Mouse (Mus musculus) limb, embryonic 15.5 days (tissue): ENCODE measurements around the gene Tmem106c. TPM values are rescaled to one million over a fixed set of nuclear protein-coding genes. Genes with fewer than 3 reads are reported as not detected.
A peak's percentile ranks its signal among the peaks of the same experiment; 100 is the strongest.

Experiments used
- ATAC-seq: fragments of 200-750 bp; cut with Nextera tagmentation; 2 replicates; pipeline ENCODE4 v1.8.0; 2017; ENCODE audit warnings: low read depth, moderate TSS enrichment; ENCODE audit not compliant: insufficient number of reproducible peaks, low FRiP score, low TSS enrichment
- H3K27ac ChIP-seq: fragments of 300-500 bp; sonication (generic); 2 replicates; pipeline ENCODE4 v1.5.1; 2015; ENCODE audit warnings: moderate library complexity, mild to moderate bottlenecking, inconsistent platforms
- H3K27me3 ChIP-seq: fragments of 300-500 bp; sonication (generic); 2 replicates; pipeline ENCODE4 v1.6.1; 2015; ENCODE audit warnings: inconsistent platforms
- H3K36me3 ChIP-seq: fragments of 300-500 bp; sonication (generic); 2 replicates; pipeline ENCODE4 v1.6.1; 2015; ENCODE audit warnings: inconsistent platforms
- H3K4me1 ChIP-seq: fragments of 300-500 bp; sonication (generic); 2 replicates; pipeline ENCODE4 v1.6.1; 2015; ENCODE audit warnings: inconsistent platforms
- H3K4me2 ChIP-seq: fragments of 300-500 bp; sonication (generic); 2 replicates; pipeline ENCODE4 v1.6.1; 2015; ENCODE audit warnings: mild to moderate bottlenecking, inconsistent platforms
- H3K4me3 ChIP-seq: fragments of 300-500 bp; sonication (generic); 2 replicates; pipeline ENCODE4 v1.5.1; 2015; ENCODE audit warnings: mild to moderate bottlenecking, inconsistent platforms
- H3K9ac ChIP-seq: fragments of 300-500 bp; sonication (generic); 2 replicates; pipeline ENCODE4 v1.6.1; 2015; ENCODE audit warnings: inconsistent platforms
- H3K9me3 ChIP-seq: fragments of 300-500 bp; sonication (generic); 2 replicates; pipeline ENCODE4 v1.6.1; 2016; ENCODE audit warnings: inconsistent platforms
- WGBS: fragments of 180-500 bp; shearing (Covaris S2); methylation state at CpG from one replicate; pipeline ENCODE4 v1.1.7; 2015; 5-methylcytosine and 5-hydroxymethylcytosine counted together
- polyA plus RNA-seq: library from polyadenylated mRNA; unstranded; fragments of >200 nt; fragmentation: Nextera tagmentation; extraction: Ambion mirVana; gene quantifications from 2 replicates; pipeline ENCODE4 v1.2.1, GENCODE M21; 2015

Tmem106c gene
- 48.8 and 51.3 TPM in 2 replicates for polyA plus RNA-seq

DNA sequence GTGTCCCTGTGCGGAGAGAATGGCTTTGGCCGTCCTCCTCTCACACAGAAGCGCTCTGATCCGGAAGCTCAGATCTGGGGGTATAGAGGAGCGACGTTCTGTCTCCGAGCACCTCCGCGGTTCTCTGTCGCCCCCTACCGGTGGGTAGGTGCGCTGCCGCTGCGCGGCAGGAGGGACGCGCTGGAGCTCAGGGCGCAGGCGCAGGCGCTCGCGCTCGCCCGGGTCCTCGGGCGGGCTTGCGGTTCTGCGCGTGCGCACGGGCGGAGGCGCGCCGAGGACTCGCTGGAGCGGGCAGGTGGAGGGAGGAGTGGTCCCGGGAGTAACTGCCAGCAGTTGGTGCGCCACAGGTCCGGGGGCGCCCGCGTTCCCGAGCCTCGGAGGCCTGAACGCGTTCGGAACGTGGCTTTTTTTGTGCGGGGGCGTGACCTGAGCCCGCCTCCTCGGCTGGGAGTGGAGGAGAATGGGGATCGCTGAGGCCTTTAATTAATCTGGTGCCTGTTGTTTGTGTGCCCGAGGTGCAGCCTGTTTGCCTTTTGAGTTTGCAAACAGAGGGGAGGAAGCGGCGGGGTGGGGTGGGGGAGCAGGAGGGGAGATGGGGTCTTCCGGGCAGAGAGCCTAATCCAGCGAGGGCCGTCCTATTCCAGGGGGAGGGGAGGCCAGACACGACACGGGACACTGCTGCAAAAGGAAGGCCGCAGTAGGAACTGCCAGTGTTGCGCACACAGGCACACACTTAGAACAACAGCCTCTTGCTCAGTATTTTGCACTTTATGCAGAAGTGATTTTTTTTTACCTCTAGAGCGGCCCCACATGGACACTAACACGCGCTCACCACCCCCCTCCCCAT, at the start of gene Tmem106c:
Gene Tmem106c (plus strand): TSS at position 212 of the 847 bp plus-strand sequence.
- Histone ChIP-seq H3K27me3 (no peaks in the 10 kb centered on the region), H3K4me2 (peak within 1 kb of the TSS; percentile 80), H3K4me1 (peaks cover 11% of the 10 kb centered on the region), H3K36me3 (peaks cover 4% of the 10 kb centered on the region; the same call in 1 of the 2 replicates), H3K4me3 (peak within 1 kb of the TSS; percentile 70), H3K27ac (peak within 1 kb of the TSS; percentile 69), H3K9ac (peak within 1 kb of the TSS; percentile 74), H3K9me3 (no peaks in the 10 kb centered on the region)
- peak; percentile 95 for ATAC-seq
- WGBS: under 1% methylated on average over 61 of the region's 67 CpGs

DNA sequence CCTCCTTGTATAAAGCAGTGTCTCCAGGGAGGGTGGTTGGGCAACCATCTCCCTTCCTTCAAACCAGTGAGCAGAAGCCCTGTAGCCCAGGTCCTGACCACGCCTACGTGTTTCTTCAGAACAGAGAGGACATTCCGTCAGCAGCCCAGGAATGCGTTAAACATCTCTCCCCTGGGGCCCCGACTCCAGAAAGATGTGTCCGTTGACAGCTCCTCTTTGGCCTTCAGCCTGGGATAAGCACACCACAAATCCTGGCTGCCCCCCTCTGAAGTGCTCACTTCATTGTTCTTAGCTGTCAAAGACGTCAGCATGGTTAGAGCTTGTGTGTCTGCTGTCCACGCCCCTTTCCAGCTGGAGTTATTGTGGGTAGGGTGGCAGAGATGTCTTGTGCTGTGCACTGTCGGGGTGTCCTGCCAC, 49.7 kb upstream of the Tmem106c start:
- Histone ChIP-seq H3K27me3 (peaks cover under 1% of the 10 kb centered on the region; the same call in 1 of the 2 replicates), H3K9me3 (no peaks in the 10 kb centered on the region), H3K27ac (no peak overlapping the region), H3K9ac (no peak overlapping the region), H3K4me2 (no peak overlapping the region), H3K36me3 (no peaks in the 10 kb centered on the region), H3K4me3 (no peak overlapping the region), H3K4me1 (peaks cover 6% of the 10 kb centered on the region; the same call in 1 of the 2 replicates)
- WGBS: 21% methylated on average over 9 of the region's 9 CpGs
- ATAC-seq: no peak

DNA sequence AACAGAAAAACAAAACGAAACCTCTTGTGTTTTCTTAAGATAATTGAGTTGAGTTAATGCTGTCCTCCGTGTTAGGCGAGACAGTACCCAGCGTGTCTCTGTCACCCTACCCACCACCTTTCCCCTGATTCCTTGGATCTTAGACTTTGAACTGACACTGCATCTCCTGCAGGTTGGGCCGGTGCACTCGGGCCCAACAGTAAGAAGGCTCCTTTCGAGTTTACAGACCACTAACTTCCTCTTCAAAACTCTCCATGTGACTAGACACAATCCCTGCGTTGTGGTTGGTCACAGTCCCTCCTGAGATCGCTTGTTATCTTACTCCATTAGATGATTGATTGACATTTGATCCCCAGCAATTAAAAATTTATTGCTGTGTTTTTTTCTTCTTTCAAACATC, 46.0 kb upstream of the Tmem106c start:
- Histone ChIP-seq H3K27me3 (no peaks in the 10 kb centered on the region), H3K9ac (no peak overlapping the region), H3K4me1 (peaks cover 6% of the 10 kb centered on the region; the same call in 1 of the 2 replicates), H3K36me3 (no peaks in the 10 kb centered on the region), H3K4me3 (no peak overlapping the region), H3K9me3 (no peaks in the 10 kb centered on the region), H3K27ac (no peak overlapping the region), H3K4me2 (no peak overlapping the region)
- ATAC-seq: no peak
- WGBS: 80% methylated on average over 9 of the region's 9 CpGs

DNA sequence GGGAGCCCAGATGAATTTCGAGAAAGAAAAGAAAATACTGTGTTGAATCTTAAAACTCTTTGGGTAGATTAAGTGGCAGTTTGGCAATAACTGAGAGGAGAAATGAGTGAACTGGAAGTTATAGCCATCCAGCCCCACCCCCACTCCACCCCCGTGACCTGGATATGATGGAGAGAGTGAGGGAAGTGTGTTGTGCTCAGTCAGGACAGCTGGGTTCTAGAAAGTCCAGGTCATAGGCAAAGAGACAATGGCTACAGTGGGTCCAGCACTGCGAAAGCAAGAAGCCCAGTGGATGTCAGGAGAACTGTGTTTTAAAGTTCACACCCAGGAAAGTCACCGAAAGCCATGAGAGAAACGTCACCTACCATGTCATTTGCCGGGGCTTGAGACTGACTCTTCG, 44.8 kb upstream of the Tmem106c start:
- H3K9ac ChIP-seq: no peak overlapping the region
- peaks cover 2% of the 10 kb centered on the region; the same call in 1 of the 2 replicates for H3K4me1 ChIP-seq
- no peak for ATAC-seq
- no peak overlapping the region for H3K27ac ChIP-seq
- no peak overlapping the region for H3K4me3 ChIP-seq
- no peaks in the 10 kb centered on the region for H3K27me3 ChIP-seq
- no peaks in the 10 kb centered on the region for H3K9me3 ChIP-seq
- no peak overlapping the region for H3K4me2 ChIP-seq
- no peaks in the 10 kb centered on the region for H3K36me3 ChIP-seq
- 80% methylated on average over 7 of the region's 7 CpGs for WGBS

DNA sequence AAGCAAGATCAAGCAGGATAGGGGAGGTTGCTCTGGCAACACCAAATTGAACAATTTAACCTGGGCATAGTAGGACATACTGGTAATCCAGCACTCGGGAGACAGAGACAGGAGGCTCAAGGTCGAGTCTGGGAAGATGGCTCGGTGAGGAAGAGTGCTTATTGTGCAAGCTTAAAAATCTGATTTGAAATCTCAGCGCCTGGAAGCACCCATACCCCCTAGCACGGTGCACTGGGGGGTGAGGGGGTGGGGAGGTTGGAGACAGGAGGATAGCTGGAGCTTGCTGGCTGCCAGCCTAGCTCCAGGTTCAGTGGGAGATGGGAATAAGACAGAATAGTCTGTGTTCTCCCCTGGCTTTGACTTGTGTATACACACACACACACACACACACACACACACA, 43.7 kb upstream of the Tmem106c start:
- no peak overlapping the region for H3K9ac ChIP-seq
- no peaks in the 10 kb centered on the region for H3K9me3 ChIP-seq
- 66% methylated on average over 5 of the region's 5 CpGs for WGBS
- no peaks in the 10 kb centered on the region for H3K36me3 ChIP-seq
- H3K4me3 ChIP-seq: no peak overlapping the region
- no peak overlapping the region for H3K27ac ChIP-seq
- no peak overlapping the region for H3K4me2 ChIP-seq
- ATAC-seq: no peak
- H3K4me1 ChIP-seq: no peaks in the 10 kb centered on the region
- H3K27me3 ChIP-seq: no peaks in the 10 kb centered on the region

DNA sequence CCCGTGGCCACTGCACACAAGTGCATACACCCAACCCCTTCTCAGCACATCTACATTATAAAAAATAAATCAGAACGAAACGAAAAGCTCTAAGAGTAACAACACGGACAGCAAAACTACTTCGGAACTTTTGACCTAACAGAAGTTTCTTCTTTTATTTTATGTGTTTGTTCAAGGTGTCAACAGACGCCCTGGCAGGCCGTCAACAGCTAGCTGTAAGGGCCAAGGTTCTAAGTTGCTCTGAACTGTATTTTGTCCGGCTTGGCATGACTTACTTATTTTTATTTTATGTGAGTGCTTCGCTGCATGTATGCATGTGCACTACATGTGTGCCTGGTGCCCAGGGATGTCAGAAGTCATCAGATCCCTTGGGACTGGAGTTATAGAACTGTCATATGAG, 42.2 kb upstream of the Tmem106c start:
- Histone ChIP-seq H3K27ac (no peak overlapping the region), H3K4me1 (no peaks in the 10 kb centered on the region), H3K4me2 (no peak overlapping the region), H3K27me3 (no peaks in the 10 kb centered on the region), H3K9ac (no peak overlapping the region), H3K36me3 (no peaks in the 10 kb centered on the region), H3K9me3 (no peaks in the 10 kb centered on the region), H3K4me3 (no peak overlapping the region)
- WGBS: 78% methylated on average over 9 of the region's 9 CpGs
- no peak for ATAC-seq

DNA sequence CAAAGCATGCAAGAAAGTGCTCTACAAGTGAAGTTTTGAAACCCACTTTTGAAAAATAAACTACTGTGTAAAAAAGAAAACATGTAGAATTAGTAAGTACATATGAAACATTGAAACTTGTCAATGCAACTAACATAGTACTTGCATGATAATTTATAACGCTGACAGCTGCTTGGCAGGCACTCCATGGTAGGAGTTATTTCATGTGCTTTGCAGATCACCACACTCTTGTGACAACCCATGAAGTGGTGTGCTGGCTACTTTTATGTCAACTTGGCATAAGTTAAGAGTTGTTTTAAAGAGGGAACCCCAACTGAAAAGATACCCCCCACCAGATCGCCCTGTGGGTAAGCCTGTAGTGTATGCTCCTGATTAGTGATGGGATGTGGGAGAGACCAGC, 41.6 kb upstream of the Tmem106c start:
- H3K9ac ChIP-seq: no peak overlapping the region
- no peaks in the 10 kb centered on the region for H3K27me3 ChIP-seq
- WGBS: 76% methylated on average over 2 of the region's 2 CpGs
- H3K36me3 ChIP-seq: no peaks in the 10 kb centered on the region
- H3K27ac ChIP-seq: no peak overlapping the region
- no peaks in the 10 kb centered on the region for H3K4me1 ChIP-seq
- no peak overlapping the region for H3K4me2 ChIP-seq
- H3K9me3 ChIP-seq: no peaks in the 10 kb centered on the region
- no peak for ATAC-seq
- H3K4me3 ChIP-seq: no peak overlapping the region

DNA sequence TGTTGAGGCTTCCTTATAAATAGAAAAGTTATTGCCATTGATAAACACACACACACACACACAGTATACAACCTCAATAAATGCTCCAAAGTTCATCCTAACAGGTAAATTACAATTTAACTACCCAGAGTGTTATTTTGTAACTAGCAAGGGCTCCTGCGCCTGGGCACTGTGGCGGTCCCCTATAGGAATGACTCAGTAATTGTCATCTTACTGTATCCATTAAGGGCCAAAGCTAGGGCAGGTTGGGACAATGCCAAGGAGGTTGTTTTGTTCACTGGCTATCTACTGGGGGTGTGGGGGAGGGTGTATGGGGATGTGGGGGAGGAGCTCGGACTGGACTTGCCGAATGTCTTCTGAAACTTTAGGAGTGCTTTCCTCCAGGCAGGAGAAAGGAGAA, 37.0 kb upstream of the Tmem106c start:
- Histone ChIP-seq H3K9me3 (no peaks in the 10 kb centered on the region), H3K27me3 (no peaks in the 10 kb centered on the region), H3K36me3 (no peaks in the 10 kb centered on the region), H3K9ac (no peak overlapping the region), H3K4me1 (no peaks in the 10 kb centered on the region), H3K4me2 (no peak overlapping the region), H3K4me3 (no peak overlapping the region), H3K27ac (no peak overlapping the region)
- no peak for ATAC-seq
- WGBS: 56% methylated on average over 4 of the region's 4 CpGs

DNA sequence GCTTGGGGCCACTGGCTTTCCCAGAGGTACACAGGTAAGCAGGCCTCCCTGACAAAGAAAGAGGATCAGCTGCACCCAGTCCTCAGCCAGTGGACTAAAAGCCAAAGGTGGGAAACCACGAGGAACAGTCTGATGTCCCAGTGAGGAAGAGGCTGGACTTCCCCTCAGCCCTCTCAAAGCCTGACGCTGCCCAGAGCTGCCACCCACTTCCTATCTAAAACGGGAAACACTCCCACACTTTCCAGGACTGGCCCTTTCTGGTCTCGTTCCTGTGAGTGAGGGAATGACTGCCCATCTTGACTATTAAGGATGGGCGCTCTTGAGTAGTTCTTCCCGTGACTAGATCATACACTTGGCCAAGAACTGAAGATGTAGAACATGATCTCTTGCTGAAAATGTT, 36.2 kb upstream of the Tmem106c start:
- H3K9me3 ChIP-seq: no peaks in the 10 kb centered on the region
- H3K36me3 ChIP-seq: no peaks in the 10 kb centered on the region
- no peak overlapping the region for H3K4me2 ChIP-seq
- 57% methylated on average over 6 of the region's 6 CpGs for WGBS
- no peak overlapping the region for H3K4me3 ChIP-seq
- H3K27me3 ChIP-seq: no peaks in the 10 kb centered on the region
- no peak overlapping the region for H3K27ac ChIP-seq
- H3K4me1 ChIP-seq: no peaks in the 10 kb centered on the region
- H3K9ac ChIP-seq: no peak overlapping the region
- no peak for ATAC-seq

DNA sequence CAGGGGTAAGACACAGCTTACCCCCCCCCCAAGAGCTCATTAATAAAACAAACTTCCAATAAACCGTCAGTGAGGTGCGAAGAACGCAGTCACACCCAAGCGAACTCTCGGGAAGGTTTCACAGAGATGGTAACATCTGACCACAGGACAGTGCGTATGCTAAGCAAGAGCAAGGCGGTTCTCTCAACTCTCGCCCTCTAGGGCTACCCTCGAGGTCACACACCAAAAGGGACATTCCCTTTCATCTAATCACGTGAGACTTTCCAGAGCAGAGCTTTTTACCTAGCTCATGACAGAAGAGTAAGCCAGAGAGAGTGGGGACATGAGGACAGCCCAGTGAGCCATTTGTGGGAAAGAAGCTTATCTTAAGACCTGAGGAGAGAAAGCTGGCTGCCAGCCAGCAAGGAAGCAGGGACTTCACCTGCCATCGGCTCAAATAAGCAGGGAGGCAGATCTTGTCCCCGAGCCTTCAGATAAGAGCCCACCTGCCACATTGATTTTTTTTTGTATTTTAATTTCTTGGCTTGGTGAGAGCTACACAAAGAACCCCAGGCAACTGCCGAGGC, 34.7 kb upstream of the Tmem106c start:
- Histone ChIP-seq H3K9ac (no peak overlapping the region), H3K27ac (no peak overlapping the region), H3K4me3 (no peak overlapping the region), H3K36me3 (no peaks in the 10 kb centered on the region), H3K27me3 (no peaks in the 10 kb centered on the region), H3K4me2 (no peak overlapping the region), H3K9me3 (no peaks in the 10 kb centered on the region), H3K4me1 (no peaks in the 10 kb centered on the region)
- 48% methylated on average over 13 of the region's 13 CpGs for WGBS
- no peak for ATAC-seq

DNA sequence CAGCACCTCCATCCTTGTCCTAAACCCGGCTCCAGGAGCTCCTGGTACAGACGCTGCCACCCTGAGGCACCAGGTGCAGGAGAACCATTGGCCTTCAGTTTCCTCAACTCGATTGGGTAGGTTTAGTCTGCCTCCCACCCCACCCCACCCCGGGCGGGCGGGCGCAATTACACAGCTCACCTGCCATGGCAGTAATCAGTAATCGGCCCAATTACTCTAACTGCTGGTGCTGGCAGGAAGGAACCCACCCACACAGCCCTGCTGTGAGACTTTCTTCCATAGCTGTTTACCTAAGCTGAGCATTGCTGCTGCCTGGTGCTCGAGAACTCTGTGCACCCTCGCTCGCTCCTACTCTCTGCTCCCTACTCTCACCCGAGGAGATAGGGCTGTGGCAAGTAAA, 31.6 kb upstream of the Tmem106c start:
- Histone ChIP-seq H3K36me3 (no peaks in the 10 kb centered on the region), H3K4me3 (no peak overlapping the region), H3K27ac (no peak overlapping the region), H3K4me2 (no peak overlapping the region), H3K9ac (no peak overlapping the region), H3K9me3 (no peaks in the 10 kb centered on the region), H3K27me3 (no peaks in the 10 kb centered on the region), H3K4me1 (no peaks in the 10 kb centered on the region)
- ATAC-seq: no peak
- WGBS: 82% methylated on average over 12 of the region's 12 CpGs

DNA sequence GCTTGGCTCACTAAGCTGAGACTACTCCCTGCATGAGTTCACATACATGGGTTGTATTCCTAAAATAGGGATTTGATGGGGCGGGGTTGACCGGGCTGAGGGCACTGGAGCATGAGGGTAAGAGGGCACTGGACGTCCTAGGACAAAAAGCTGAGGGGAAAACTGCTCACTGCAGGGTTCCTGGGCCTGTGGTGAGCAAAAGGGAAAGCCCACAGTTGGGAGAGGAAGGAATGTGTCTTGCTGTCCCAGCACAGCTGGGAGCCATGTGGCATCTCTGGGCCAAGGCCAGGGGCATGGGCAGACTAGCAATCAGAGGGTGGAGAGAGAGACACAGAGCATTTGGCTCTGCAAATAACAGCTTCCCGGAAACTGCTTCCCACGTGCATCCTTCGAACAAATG, 25.4 kb upstream of the Tmem106c start:
- no peak overlapping the region for H3K9ac ChIP-seq
- no peaks in the 10 kb centered on the region for H3K9me3 ChIP-seq
- H3K4me3 ChIP-seq: no peak overlapping the region
- H3K36me3 ChIP-seq: no peaks in the 10 kb centered on the region
- no peak; the same call in 1 of the 2 replicates for ATAC-seq
- WGBS: 65% methylated on average over 6 of the region's 6 CpGs
- H3K27ac ChIP-seq: no peak overlapping the region
- no peaks in the 10 kb centered on the region for H3K4me1 ChIP-seq
- H3K4me2 ChIP-seq: no peak overlapping the region
- no peaks in the 10 kb centered on the region for H3K27me3 ChIP-seq
